Mouse (Mus musculus) midbrain, embryonic 14.5 days (tissue): ENCODE measurements at regions not wholly inside any gene's neighbourhood (a gene's known extent, or its start where the extent isn't known, plus 50 kb on each side); places are given as distances from the start of the nearest gene placed in this dataset.

Experiments
- ATAC-seq: fragments of 200-750 bp; cut with Nextera tagmentation; 2 replicates; pipeline ENCODE4 v1.8.0; 2017; ENCODE audit warnings: moderate number of reproducible peaks, moderate library complexity; ENCODE audit not compliant: low FRiP score, low TSS enrichment
- DNase-seq: peaks from one replicate; pipeline ENCODE4 v3.0.0-alpha.2; 2015
- H3K27ac ChIP-seq: fragments of 300-500 bp; sonication (generic); replicated peaks from 2 replicates; pipeline ENCODE4 v1.5.1; 2014; ENCODE audit warnings: mild to moderate bottlenecking, low read depth, low read length, moderate library complexity
- H3K27me3 ChIP-seq: fragments of 300-500 bp; sonication (generic); 2 replicates; pipeline ENCODE4 v1.6.1; 2014; ENCODE audit warnings: low read length, control low read depth, mixed read lengths; ENCODE audit not compliant: control insufficient read depth, insufficient read depth
- H3K36me3 ChIP-seq: fragments of 300-500 bp; sonication (generic); 2 replicates; pipeline ENCODE4 v1.6.1; 2014; ENCODE audit warnings: low read length, control low read depth; ENCODE audit not compliant: control insufficient read depth, insufficient read depth
- H3K4me1 ChIP-seq: fragments of 300-500 bp; sonication (generic); 2 replicates; pipeline ENCODE4 v1.6.1; 2014; ENCODE audit warnings: mild to moderate bottlenecking, antibody characterized with exemption, low read length, control low read depth; ENCODE audit not compliant: control insufficient read depth, insufficient read depth
- H3K4me2 ChIP-seq: fragments of 300-500 bp; sonication (generic); 2 replicates; pipeline ENCODE4 v1.6.1; 2014; ENCODE audit warnings: mild to moderate bottlenecking, low read length, moderate library complexity
- H3K4me3 ChIP-seq: fragments of 300-500 bp; sonication (generic); replicated peaks from 2 replicates; pipeline ENCODE4 v1.5.1; 2014; ENCODE audit warnings: low read depth, low read length
- H3K9ac ChIP-seq: fragments of 300-500 bp; sonication (generic); replicated peaks from 2 replicates; pipeline ENCODE4 v1.6.1; 2014; ENCODE audit warnings: mild to moderate bottlenecking, low read length, moderate library complexity
- H3K9me3 ChIP-seq: fragments of 300-500 bp; sonication (generic); 2 replicates; pipeline ENCODE4 v1.6.1; 2016; ENCODE audit warnings: low read length, control low read depth, mixed read lengths; ENCODE audit not compliant: control insufficient read depth
- WGBS: fragments of 180-500 bp; shearing (Covaris S2); extraction: QIAGEN DNeasy Blood & Tissue Kit; methylation state at CpG from one replicate; pipeline ENCODE4 v1.1.7; 2014; 5-methylcytosine and 5-hydroxymethylcytosine counted together

DNA sequence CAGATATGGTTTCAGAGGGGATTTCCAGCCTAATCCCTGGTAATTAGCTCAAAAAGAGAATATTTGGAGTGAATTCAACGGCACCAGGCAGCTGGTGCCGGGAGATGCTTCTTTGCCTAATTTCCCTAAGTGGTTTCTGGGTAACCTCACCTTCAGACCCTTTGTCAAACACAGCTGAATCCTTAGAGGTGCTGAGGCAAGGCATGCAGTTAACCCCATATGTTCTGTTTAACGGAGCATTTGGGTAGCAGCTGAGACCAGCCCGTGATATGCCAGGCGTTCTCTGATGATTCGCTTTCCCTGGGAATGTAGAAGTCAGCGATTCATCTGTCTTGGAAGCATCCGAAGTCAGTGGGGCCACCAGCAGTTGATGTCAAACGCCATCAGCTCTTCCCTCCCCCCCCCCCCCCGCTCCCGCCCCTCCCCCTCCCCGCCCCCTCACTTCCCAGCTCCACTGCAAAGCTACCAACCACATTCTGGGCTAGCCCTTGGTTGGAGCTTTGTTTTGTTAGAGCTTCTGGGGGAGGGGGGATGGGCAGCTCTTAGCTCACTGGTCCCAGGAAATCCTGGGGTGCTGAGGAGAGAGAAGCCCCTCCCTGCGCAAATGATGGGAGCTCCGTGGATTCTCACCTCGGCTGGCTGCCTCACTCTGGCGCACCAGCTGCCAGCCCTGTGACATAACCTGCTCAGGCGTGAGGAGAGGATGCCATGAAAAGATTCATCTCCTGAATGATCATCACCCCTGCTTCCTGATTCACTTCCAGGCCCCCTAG, 214.5 kb upstream of the Gm10131 start:
- Histone ChIP-seq H3K9me3 (no peaks in the 10 kb centered on the region), H3K27me3 (no peaks in the 10 kb centered on the region), H3K4me2 (peak overlapping the region; percentile 64), H3K9ac (peak overlapping the region; percentile 54), H3K36me3 (no peaks in the 10 kb centered on the region), H3K4me1 (peaks cover 36% of the 10 kb centered on the region), H3K4me3 (peak overlapping the region; percentile 30), H3K27ac (peak overlapping the region; percentile 93)
- under 1% methylated on average over 14 of the region's 17 CpGs for WGBS
- peak; percentile 87 for DNase-seq
- ATAC-seq: peak; percentile 78

DNA sequence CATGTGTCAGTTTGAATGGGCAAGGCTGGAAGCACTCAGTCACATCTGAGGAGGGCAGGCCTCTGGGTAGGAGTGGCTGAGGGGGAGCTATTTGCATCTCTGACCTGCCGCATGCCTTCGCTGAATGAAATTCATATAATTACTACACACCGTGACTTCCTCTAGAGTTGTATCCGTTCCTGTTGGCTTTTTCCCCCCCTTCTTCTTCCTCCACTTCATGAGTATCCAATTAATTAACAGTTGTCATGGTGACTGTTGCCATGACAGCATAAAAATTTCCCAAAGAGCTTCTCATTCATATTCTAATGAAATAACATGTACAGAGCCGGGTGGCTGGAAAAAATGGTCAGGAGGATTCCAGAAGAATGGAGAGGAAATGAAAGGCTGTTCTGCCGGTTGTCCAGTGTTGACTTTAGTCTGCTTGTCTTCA, 208.6 kb upstream of the Gm10131 start:
- Histone ChIP-seq H3K4me1 (peaks cover 33% of the 10 kb centered on the region), H3K9me3 (no peaks in the 10 kb centered on the region), H3K36me3 (no peaks in the 10 kb centered on the region), H3K4me3 (no peak overlapping the region), H3K9ac (no peak overlapping the region), H3K27me3 (no peaks in the 10 kb centered on the region; the same call in 1 of the 2 replicates), H3K27ac (peak overlapping the region; percentile 75), H3K4me2 (peak overlapping the region; percentile 34)
- DNase-seq (peak; percentile 96), ATAC-seq (peak; percentile 88)
- WGBS: 4% methylated on average over 6 of the region's 6 CpGs

DNA sequence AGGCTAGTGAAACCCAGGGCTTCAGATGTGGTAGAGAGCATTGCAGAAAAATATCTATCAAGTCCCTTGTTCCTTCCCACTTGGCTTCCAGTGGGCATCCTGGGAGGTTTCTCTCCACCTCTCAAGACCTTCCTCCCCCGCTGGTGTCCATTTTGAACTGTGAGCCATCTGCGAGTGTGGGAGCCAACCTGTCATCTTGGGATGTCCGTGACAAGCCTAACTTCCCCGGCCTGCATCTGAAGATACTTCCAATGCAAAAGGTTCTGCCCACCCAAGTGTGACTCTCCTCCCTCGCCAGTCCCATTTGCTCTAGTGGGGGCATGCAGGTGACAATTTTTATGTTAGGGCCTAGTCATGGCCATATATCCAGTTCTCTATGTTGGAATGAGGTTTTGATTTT, 208.2 kb upstream of the Gm10131 start:
- Histone ChIP-seq H3K9me3 (no peaks in the 10 kb centered on the region), H3K4me1 (peaks cover 29% of the 10 kb centered on the region), H3K9ac (no peak overlapping the region), H3K27ac (peak overlapping the region; percentile 75), H3K4me2 (peak overlapping the region; percentile 34), H3K36me3 (no peaks in the 10 kb centered on the region), H3K27me3 (no peaks in the 10 kb centered on the region; the same call in 1 of the 2 replicates), H3K4me3 (no peak overlapping the region)
- ATAC-seq (0 out of 2 replicates have a peak, but pooled peaks have one; percentile 4), DNase-seq (no peak)
- WGBS: 57% methylated on average over 5 of the region's 5 CpGs

- no peaks in the 10 kb centered on the region; the same call in 1 of the 2 replicates for H3K27me3 ChIP-seq
- no peak for ATAC-seq
- H3K4me3 ChIP-seq: no peak overlapping the region
- H3K4me1 ChIP-seq: peaks cover 11% of the 10 kb centered on the region
- H3K4me2 ChIP-seq: no peak overlapping the region
- no peak for DNase-seq
- H3K9ac ChIP-seq: no peak overlapping the region
- H3K36me3 ChIP-seq: no peaks in the 10 kb centered on the region
- H3K9me3 ChIP-seq: no peaks in the 10 kb centered on the region
- H3K27ac ChIP-seq: no peak overlapping the region
Observed at GRCm38 (mm10) chr8:34315233-34315632, 203.7 kb upstream of the Gm10131 start.

- DNase-seq (peak; percentile 20), ATAC-seq (no peak)
- H3K4me2 ChIP-seq: no peak overlapping the region
- peaks cover under 1% of the 10 kb centered on the region; the same call in 1 of the 2 replicates for H3K4me1 ChIP-seq
- WGBS: 56% methylated on average over 7 of the region's 7 CpGs
- H3K9me3 ChIP-seq: peaks cover 6% of the 10 kb centered on the region; the same call in 1 of the 2 replicates
- no peaks in the 10 kb centered on the region for H3K36me3 ChIP-seq
- H3K9ac ChIP-seq: no peak overlapping the region
- H3K27me3 ChIP-seq: no peaks in the 10 kb centered on the region
- no peak overlapping the region for H3K27ac ChIP-seq
- H3K4me3 ChIP-seq: no peak overlapping the region
Observed at GRCm38 (mm10) chr8:34305542-34306485, 194.3 kb upstream of the Gm10131 start.

DNA sequence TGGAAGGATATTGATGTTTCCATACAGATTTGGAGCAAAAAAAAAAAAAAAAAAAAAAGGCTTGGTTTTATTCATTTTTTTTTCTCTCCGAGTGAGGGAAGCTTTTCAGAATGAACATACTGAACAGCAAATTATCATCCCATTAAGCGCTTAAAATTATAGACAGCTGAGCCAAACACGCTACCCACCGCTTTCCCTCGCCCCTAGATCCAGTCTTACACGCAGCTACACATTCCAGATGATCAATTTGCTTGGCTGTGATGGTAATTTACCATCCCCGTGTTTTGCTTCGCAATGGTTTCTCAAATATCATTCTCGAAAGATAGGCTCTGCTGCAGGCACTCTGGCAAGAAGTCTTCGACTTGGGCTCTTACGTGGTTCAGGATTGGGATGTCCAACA, 192.3 kb upstream of the Gm10131 start:
- Histone ChIP-seq H3K4me3 (no peak overlapping the region), H3K36me3 (no peaks in the 10 kb centered on the region), H3K4me1 (peaks cover 7% of the 10 kb centered on the region; the same call in 1 of the 2 replicates), H3K27ac (no peak overlapping the region), H3K9me3 (peaks cover 6% of the 10 kb centered on the region; the same call in 1 of the 2 replicates), H3K9ac (no peak overlapping the region), H3K4me2 (no peak overlapping the region), H3K27me3 (no peaks in the 10 kb centered on the region)
- ATAC-seq (no peak), DNase-seq (no peak)
- WGBS: 94% methylated on average over 11 of the region's 11 CpGs

- no peak overlapping the region for H3K4me2 ChIP-seq
- WGBS: 40% methylated on average over 15 of the region's 15 CpGs
Observed at GRCm38 (mm10) chr8:34300331-34300903, 188.9 kb upstream of the Gm10131 start.

GRCm38 (mm10) chr8:34294721-34295120, 183.2 kb upstream of the Gm10131 start:
- no peak for ATAC-seq
- no peak overlapping the region for H3K4me3 ChIP-seq

More at GRCm38 (mm10) chr8:34300331-34300903, 188.9 kb upstream of the Gm10131 start:
- ATAC-seq (no peak), DNase-seq (peak; percentile 60)
- H3K27me3 ChIP-seq: no peaks in the 10 kb centered on the region
- H3K9ac ChIP-seq: no peak overlapping the region
- no peaks in the 10 kb centered on the region for H3K36me3 ChIP-seq
- H3K4me1 ChIP-seq: peaks cover 7% of the 10 kb centered on the region; the same call in 1 of the 2 replicates
- H3K4me3 ChIP-seq: no peak overlapping the region
- no peak overlapping the region; the same call in 1 of the 2 replicates for H3K27ac ChIP-seq
- H3K9me3 ChIP-seq: no peaks in the 10 kb centered on the region

More at GRCm38 (mm10) chr8:34294721-34295120, 183.2 kb upstream of the Gm10131 start:
- no peak overlapping the region for H3K4me2 ChIP-seq
- H3K36me3 ChIP-seq: no peaks in the 10 kb centered on the region
- no peak overlapping the region for H3K27ac ChIP-seq
- H3K9me3 ChIP-seq: peaks cover 5% of the 10 kb centered on the region
- no peaks in the 10 kb centered on the region for H3K27me3 ChIP-seq
- DNase-seq: no peak
- no peaks in the 10 kb centered on the region for H3K4me1 ChIP-seq
- H3K9ac ChIP-seq: no peak overlapping the region
- 93% methylated on average over 8 of the region's 8 CpGs for WGBS
